Mouse (Mus musculus) mouse trophoblast stem cell (cell line): Measurements from ENCODE around the gene Vasn.

Source experiments
- in situ Hi-C, 2 experiments: fragments of 300-500 bp; cut with MseI, MboI; formaldehyde crosslinking; loops; 2 replicates in 1 of 2; 3 replicates in 1 of 2; pipeline ENCODE4 v1.15.1; 2025

Gene Vasn

GRCm38 (mm10) chr16:4641119-4641838 is 1.5 kb downstream of the Vasn start:
- in situ Hi-C loops, result no loop called here

DNA sequence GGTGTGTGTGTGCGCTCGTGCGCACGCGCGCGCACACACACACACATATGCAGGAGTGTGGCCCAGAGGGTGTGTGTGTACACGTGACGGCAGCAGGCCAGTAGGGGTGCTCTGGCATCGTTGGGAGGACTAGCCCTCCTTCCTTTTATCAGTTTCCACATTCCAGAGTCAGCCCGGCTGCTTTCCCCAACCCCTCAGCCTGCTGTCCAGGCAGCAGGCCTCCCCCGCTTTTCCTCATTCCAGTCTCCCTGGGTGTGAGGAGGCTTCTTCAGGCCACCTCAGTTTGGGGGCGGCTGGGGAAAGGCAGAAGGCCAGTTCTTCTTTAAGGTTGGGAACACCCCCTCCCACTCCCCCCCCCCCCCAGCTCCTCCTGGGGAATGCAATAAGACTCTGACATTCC is 2.4 kb downstream of the Vasn start:
- in situ Hi-C loops, result no loop called here

DNA sequence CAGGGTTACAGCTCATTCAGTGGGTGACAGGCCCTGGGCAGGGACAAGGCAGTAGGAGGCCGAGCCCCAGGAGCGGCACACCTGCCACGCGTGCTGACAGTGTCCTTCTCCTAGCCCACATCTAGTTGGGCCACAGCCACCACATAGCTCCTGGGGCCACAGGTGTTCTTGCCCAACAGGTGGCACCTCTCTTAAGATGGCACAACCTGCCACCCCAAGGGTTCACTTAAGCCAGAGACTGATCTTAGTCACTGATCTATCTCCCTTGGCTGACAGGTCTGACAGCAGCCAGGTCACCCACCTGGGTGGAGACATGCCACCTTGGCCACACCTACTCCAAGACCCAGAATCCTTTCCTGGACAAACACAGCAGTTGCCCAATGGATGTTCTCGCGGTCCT is 3.2 kb downstream of the Vasn start:
- in situ Hi-C loops, result no loop called here

DNA sequence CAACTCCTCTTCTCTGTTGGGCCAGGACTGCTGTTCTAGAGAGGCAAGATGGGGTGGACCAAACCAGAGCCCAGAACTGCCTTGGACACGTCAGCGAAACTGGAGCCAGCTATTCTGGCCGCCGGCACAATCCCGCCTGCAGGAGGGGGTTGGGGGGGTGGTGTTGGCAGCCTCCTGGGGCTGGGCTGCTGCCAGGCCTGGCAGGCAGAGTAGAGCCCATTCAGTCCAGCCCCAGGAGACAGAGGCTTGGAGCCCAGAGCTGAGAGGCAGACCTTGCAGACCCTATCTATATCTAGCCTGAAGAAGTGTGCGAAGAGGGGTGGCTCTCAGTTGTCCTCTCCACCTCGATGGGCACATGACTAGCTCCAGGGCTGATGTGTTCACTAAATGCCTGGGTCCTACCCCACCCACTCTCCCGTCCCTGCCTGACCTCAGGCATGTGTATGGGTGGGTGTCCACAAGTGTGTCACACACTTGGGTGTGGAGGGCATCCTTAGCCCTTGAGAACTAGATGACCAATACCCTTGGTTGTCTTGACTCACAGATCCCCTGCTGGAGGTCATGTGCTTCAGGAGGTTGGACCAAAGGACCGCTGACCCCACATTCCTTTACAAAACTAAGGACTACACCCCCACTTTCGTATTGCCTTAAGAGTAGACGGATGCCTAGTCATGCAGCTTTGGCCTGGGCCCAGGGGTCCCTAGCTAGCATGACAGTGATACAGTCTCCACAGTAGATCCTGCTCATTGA is 4.1 kb downstream of the Vasn start:
- in situ Hi-C loops, result no loop called here

GRCm38 (mm10) chr16:4645867-4646266 is 6.1 kb downstream of the Vasn start:
- in situ Hi-C loops, result no loop called here

DNA sequence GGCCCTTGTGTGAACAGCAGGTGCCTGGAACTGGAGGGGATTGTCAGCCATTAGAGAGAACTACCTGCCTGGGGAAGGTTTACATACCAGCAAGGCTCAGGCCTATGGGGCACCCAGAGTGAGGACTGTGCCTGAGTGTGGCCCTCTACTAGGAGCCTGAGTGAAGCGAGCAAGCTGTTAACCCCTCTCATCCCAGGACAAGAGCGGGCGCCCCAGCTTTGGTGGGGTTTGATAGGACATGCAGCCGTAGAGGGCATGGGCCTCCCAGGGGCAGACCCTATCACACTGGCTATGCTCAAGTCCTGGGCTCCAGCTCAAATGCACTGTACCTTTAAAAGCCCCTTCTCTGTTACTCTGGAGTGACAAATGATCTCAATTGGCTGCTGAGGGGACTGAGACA is 7.1 kb downstream of the Vasn start:
- in situ Hi-C loops, result no loop called here

- in situ Hi-C loops, result no loop called here
These were observed 8.0 kb downstream of the Vasn start for GRCm38 (mm10) chr16:4647651-4648141.

GRCm38 (mm10) chr16:4648416-4649023 is 8.8 kb downstream of the Vasn start:
- in situ Hi-C loops, result no loop called here

DNA sequence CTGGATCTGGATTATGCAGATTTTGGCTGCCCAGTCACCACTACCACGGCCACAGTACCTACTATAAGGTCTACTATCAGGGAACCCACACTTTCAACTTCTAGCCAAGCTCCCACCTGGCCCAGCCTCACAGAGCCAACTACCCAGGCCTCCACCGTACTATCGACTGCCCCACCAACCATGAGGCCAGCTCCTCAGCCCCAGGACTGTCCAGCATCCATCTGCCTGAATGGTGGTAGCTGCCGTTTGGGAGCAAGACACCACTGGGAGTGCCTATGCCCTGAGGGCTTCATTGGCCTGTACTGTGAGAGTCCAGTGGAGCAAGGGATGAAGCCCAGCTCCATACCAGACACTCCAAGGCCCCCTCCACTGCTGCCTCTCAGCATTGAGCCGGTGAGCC is 9.5 kb downstream of the Vasn start:
- in situ Hi-C loops, result no loop called here

GRCm38 (mm10) chr16:4649692-4650091 is 10.0 kb downstream of the Vasn start:
- in situ Hi-C loops, result no loop called here

GRCm38 (mm10) chr16:4650161-4650560 is 10.4 kb downstream of the Vasn start:
- in situ Hi-C loops, result no loop called here

GRCm38 (mm10) chr16:4651081-4651480 is 11.3 kb downstream of the Vasn start:
- in situ Hi-C loops, result no loop called here

DNA sequence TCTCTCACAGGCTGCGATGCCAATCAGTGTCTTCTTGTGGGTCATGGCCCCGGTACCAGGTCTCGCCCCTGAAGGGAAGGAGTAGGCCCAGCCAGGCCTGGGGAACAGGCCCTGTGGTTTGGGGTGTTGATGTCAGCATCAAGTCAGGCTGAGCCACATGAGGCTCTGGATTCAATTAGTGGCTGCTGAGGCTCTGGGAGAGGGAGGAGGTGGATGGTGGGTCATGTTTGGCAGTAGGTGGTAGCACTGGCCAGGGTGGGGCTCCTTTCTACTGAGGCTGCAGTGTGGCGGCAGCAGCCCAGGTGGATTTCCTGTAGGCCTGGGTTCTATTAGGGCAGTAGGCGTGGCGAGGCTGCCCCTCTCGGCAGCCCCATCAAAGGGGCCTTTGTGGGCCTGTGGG is 11.9 kb downstream of the Vasn start:
- in situ Hi-C loops, result no loop called here

DNA sequence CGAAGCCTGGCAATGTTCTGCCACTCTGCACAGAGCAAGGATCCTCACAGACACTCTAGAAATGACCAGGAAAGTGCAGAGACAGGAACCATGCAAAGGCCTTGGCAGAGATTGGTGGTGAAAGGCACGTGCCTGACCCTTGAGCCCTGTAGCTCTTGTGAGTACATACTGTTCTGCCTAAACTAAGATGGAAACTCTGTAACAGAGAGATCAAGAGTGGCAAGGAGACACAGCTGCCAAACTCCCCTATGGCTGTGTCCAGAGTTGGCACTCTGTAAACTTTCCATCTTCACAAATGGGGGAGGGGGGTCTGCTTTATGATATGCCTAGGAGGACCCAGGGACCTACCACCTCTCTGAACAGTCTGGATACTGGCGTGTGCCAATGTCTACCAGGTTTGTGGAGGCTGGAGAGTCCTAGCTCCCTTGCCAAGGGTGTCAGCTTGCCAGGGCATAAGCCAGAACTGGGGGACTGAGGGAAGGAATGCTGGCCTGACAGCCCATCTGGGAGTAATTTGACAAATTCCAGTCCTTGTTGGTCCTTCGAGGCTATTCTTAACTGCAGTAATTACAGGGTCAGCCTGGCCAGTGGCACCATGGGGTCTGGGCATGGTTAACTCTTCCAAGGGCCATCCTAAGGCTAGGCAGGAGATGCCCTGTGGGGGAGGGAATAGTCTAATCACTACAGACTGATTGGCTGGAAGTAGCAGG is 13.1 kb downstream of the Vasn start:
- in situ Hi-C loops, result no loop called here

- in situ Hi-C loops, result no loop called here
These were observed 15.0 kb downstream of the Vasn start for GRCm38 (mm10) chr16:4654706-4655105.

- in situ Hi-C loops, result no loop called here
These were observed 15.6 kb downstream of the Vasn start for GRCm38 (mm10) chr16:4655251-4655734.

DNA sequence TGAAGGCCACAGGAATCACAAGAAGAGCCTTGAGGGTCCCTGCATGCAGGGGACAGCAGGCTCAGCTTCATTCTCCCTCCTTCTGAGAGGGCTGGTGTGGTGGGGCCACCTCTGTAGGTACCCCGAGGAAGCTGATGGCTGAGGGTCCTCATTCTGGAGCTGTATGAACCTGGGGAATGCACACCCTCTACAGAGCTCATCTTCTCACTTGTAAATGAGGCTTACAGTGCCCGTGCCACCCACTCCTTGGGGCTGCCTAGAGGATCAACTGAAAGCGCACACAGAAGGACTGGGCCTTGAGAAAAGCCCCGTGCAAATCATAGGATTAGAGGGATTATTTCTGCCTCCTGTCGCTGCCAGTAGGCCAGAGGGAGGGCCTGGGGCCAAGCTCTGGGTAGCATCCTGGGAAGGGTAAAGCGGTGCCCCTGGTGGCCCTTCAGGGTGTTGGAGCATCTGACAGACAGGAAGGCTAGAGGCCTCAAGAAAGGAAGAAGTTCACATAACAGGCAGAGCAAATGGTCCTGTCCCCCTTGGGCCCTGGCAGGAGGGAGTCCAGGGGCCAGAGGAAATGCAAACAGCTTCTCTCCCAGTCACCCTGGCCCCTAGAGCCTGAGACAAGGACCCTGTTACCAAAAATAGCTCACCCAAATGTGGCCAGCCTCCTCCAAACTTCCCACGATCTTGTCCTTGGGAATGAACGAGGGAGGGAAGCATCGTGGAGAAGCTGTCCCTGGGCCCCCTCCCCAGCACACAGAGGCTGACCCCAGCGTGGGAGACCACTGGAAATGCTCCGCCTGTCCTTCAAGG is 16.2 kb downstream of the Vasn start:
- in situ Hi-C loops, result no loop called here

GRCm38 (mm10) chr16:4656571-4657081 is 16.9 kb downstream of the Vasn start:
- in situ Hi-C loops, result no loop called here

GRCm38 (mm10) chr16:4658781-4659245 is 19.1 kb downstream of the Vasn start:
- in situ Hi-C loops, result no loop called here

DNA sequence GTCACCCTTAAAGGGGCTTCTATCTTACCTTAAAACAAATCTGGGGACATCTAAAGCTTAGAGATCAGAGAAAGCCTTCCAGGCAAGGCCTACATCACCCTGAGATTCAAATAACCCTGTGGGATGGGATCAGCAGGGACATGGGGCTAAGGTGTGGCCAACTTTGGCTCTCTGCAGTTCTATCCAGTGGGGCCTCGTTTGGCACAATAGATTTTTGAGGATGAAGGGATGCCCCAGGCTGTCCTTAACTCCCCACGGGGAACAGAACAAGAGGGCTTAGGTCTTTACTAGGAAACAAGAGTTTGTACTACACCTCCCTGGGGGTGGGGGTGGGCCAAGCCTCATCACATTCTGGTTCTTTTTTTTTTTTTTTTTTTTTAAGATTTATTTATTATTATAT is 19.6 kb downstream of the Vasn start:
- in situ Hi-C loops, result no loop called here

DNA sequence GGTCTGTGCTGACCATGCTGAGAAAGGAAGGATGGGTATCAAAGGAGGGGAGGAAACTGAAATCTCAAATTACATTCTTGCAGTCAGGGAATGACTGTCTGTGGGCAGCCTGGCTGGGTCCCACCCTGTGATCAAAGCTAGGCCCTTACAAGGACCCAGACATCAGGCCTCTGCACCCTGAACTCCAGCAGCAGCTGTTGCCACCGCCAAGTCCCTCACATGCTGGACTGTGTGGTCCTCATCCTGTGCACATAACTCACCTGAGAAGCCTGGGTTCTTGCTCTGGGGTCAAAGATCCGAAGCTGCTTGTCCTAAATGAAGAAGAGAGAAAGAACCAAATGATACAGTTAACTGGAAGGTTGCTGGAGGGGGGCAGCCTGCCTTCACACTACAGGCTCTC is 21.9 kb downstream of the Vasn start:
- in situ Hi-C loops, result no loop called here
